Mouse (Mus musculus): Measurements from ENCODE around the gene Abhd17c.

DNA sequence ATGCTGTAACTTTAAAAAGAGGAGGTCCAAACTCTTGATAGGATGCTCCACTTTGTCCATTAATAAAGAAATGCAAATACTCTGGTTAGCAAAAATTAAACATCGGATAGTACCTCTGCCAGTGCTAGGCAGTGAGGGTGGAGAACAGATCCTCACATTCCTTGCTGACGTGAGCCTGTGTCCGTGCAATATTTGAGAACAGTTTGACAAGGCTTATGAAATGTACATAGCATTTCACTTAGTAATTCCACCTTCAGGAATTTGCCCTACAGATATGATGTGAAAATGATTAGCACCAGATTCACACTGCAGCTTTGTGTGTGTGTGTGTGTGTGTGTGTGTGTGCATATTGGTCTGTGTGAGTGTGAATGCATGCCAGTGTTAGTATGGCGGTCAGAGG lies 60.9 kb downstream of the Abhd17c start:
- TF ChIP-seq CTCF (IDR thresholded peaks at IDR 0.05; ENCODE audit: low read depth, low read length), result no peak
- no peak for TF ChIP-seq GATA1 (IDR thresholded peaks at IDR 0.05; ENCODE audit: borderline replicate concordance, low read length)
- TF ChIP-seq TAL1 (conservative IDR thresholded peaks at IDR 0.05; ENCODE audit: low read depth, low read length), result no peak
- TF ChIP-seq POLR2AphosphoS5 (IDR thresholded peaks at IDR 0.05; ENCODE audit: insufficient replicate concordance, low read depth, low read length), result no peak
